Mouse (Mus musculus) CH12.LX (cell line): ENCODE measurements around the gene Taf8. TPM values are rescaled to one million over a fixed set of nuclear protein-coding genes. Genes with fewer than 3 reads are reported as not detected.
"Not testable (repeated sequence)": the region's sequence is repeated elsewhere in the genome, so short reads cannot be mapped to it uniquely, and the experiment has no call there.

Experiments
- DNase-seq: peaks from one replicate; pipeline ENCODE4 v3.0.0-alpha.2; 2013; ENCODE audit errors: extremely low read depth
- H3K27ac ChIP-seq: 2 replicates; pipeline ENCODE4 v1.5.1; 2012; ENCODE audit warnings: low read depth, mild to moderate bottlenecking, control low read depth, moderate library complexity; ENCODE audit not compliant: insufficient read depth
- H3K27me3 ChIP-seq: replicated peaks from 2 replicates; pipeline ENCODE3; 2012; ENCODE audit warnings: inconsistent platforms
- H3K36me3 ChIP-seq, 2 experiments: replicated peaks in 1 of 2; 2 replicates each; pipeline versions ENCODE3 to v1.6.1; 2012; ENCODE audit warnings: inconsistent platforms in 1 of 2, low read length in 1 of 2, mild to moderate bottlenecking in 1 of 2, mixed read lengths in 1 of 2, moderate library complexity in 1 of 2; ENCODE audit not compliant: control insufficient read depth in 1 of 2, insufficient read depth in 1 of 2
- H3K4me1 ChIP-seq, 2 experiments: 2 replicates each; pipeline ENCODE4 v1.6.1; 2012; ENCODE audit warnings: inconsistent platforms in 1 of 2, moderate library complexity in 1 of 2; ENCODE audit not compliant: insufficient read depth in 2 of 2, control insufficient read depth in 1 of 2
- H3K4me2 ChIP-seq: 2 replicates; pipeline ENCODE4 v1.6.1; 2012; ENCODE audit warnings: low read depth, mild to moderate bottlenecking, control low read depth; ENCODE audit not compliant: poor library complexity, insufficient read depth, severe bottlenecking
- H3K4me3 ChIP-seq, 3 experiments: fragments of 150-350 bp in 1 of 3; sonication (generic) in 1 of 3; replicated peaks in 1 of 3; 2 replicates each; pipeline versions ENCODE3 to v1.5.1; 2011 to 2012; ENCODE audit warnings: low read depth in 2 of 3, low read length in 2 of 3, mild to moderate bottlenecking in 2 of 3, moderate library complexity in 2 of 3, control low read depth in 1 of 3, improper control_type of control experiment in 1 of 3, inconsistent platforms in 1 of 3, mixed read lengths in 1 of 3; ENCODE audit not compliant: poor library complexity in 1 of 3
- H3K79me2 ChIP-seq: replicated peaks from 2 replicates; pipeline ENCODE4 v1.6.1; 2012; ENCODE audit warnings: mild to moderate bottlenecking, moderate library complexity; ENCODE audit not compliant: control insufficient read depth, poor library complexity, insufficient read depth, severe bottlenecking; ENCODE audit errors: extremely low read depth
- H3K9ac ChIP-seq: 2 replicates; pipeline ENCODE4 v1.6.1; 2012; ENCODE audit warnings: low read depth, mild to moderate bottlenecking, control low read depth, moderate library complexity; ENCODE audit not compliant: insufficient read depth
- H3K9me3 ChIP-seq: replicated peaks from 2 replicates; pipeline ENCODE3; 2012; ENCODE audit warnings: low read length, inconsistent platforms, mixed read lengths
- CHD2 ChIP-seq: IDR thresholded peaks from 2 replicates; pipeline ENCODE4 v1.6.1; 2011; ENCODE audit warnings: low read length, improper control_type of control experiment
- CTCF ChIP-seq, 2 experiments: IDR thresholded peaks in 1 of 2; conservative IDR thresholded peaks in 1 of 2; 2 replicates each; pipeline ENCODE4 v1.5.1; 2011 to 2012; ENCODE audit warnings: low read depth in 2 of 2, low read length in 2 of 2, improper control_type of control experiment in 1 of 2, inconsistent platforms in 1 of 2, mild to moderate bottlenecking in 1 of 2, moderate library complexity in 1 of 2
- EP300 ChIP-seq: IDR thresholded peaks from 2 replicates; pipeline ENCODE4 v1.6.1; 2011; ENCODE audit warnings: low read length, improper control_type of control experiment
- GABPA ChIP-seq: IDR thresholded peaks from 2 replicates; pipeline ENCODE4 v1.6.1; 2012; ENCODE audit warnings: low read depth, low read length, improper control_type of control experiment, inconsistent platforms; ENCODE audit not compliant: insufficient replicate concordance
- HCFC1 ChIP-seq: IDR thresholded peaks from 2 replicates; pipeline ENCODE4 v1.6.1; 2012; ENCODE audit warnings: low read depth, mild to moderate bottlenecking, inconsistent platforms, low read length, improper control_type of control experiment
- MXI1 ChIP-seq: IDR thresholded peaks from 2 replicates; pipeline ENCODE4 v1.6.1; 2011; ENCODE audit warnings: mild to moderate bottlenecking, low read depth, low read length, improper control_type of control experiment
- MYC ChIP-seq: IDR thresholded peaks from 2 replicates; pipeline ENCODE4 v1.6.1; 2011; ENCODE audit warnings: low read depth, mild to moderate bottlenecking, improper control_type of control experiment, low read length
- NRF1 ChIP-seq: IDR thresholded peaks from 2 replicates; pipeline ENCODE4 v1.6.1; 2014; ENCODE audit warnings: low read depth, mild to moderate bottlenecking, inconsistent platforms, low read length, improper control_type of control experiment, moderate library complexity
- PAX5 ChIP-seq: IDR thresholded peaks from 2 replicates; pipeline ENCODE4 v1.6.1; 2012; ENCODE audit warnings: low read length, inconsistent platforms, mixed read lengths
- POLR2AphosphoS2 ChIP-seq: IDR thresholded peaks from 2 replicates; pipeline ENCODE4 v1.6.1; 2011; ENCODE audit warnings: low read depth, low read length, improper control_type of control experiment
- SIN3A ChIP-seq: IDR thresholded peaks from 2 replicates; pipeline ENCODE4 v1.6.1; 2012; ENCODE audit warnings: low read length, improper control_type of control experiment, inconsistent platforms
- TCF12 ChIP-seq: IDR thresholded peaks from 2 replicates; pipeline ENCODE4 v1.6.1; 2014; ENCODE audit warnings: low read depth, mild to moderate bottlenecking, inconsistent platforms, low read length, improper control_type of control experiment
- UBTF ChIP-seq: IDR thresholded peaks from 2 replicates; pipeline ENCODE4 v1.6.1; 2012; ENCODE audit warnings: low read depth, mild to moderate bottlenecking, inconsistent platforms, low read length, improper control_type of control experiment, moderate library complexity
- USF1 ChIP-seq: IDR thresholded peaks from 2 replicates; pipeline ENCODE4 v1.6.1; 2014; ENCODE audit warnings: low read depth, mild to moderate bottlenecking, inconsistent platforms, low read length, improper control_type of control experiment
- ZC3H11A ChIP-seq: IDR thresholded peaks from 2 replicates; pipeline ENCODE4 v1.6.1; 2012; ENCODE audit warnings: low read depth, mild to moderate bottlenecking, inconsistent platforms, low read length, improper control_type of control experiment
- ZKSCAN1 ChIP-seq: IDR thresholded peaks from 2 replicates; pipeline ENCODE4 v1.6.1; 2012; ENCODE audit warnings: low read depth, inconsistent platforms, low read length, improper control_type of control experiment, borderline replicate concordance
- dilution Hi-C: fragments of 300-500 bp; cut with MboI; formaldehyde crosslinking; loops from 2 replicates; pipeline ENCODE4 v1.14.3; 2020; ENCODE audit warnings: low sequenced_read_pairs; ENCODE audit not compliant: extremely low pct_unique_long_range_greater_than_20kb, extremely low pct_ligation_motif_present
- in situ Hi-C: fragments of 300-500 bp; cut with MboI; formaldehyde crosslinking; loops from 3 replicates; pipeline ENCODE4 v1.14.3; 2019; ENCODE audit warnings: low sequenced_read_pairs, low pct_ligation_motif_present, low pct_unique_long_range_greater_than_20kb, mixed read lengths
- polyA plus RNA-seq: library from polyadenylated mRNA; unstranded; fragments of >175 nt; gene quantifications from 2 replicates; pipeline ENCODE4 v1.2.1, GENCODE M21; 2012; ENCODE audit warnings: low read depth; ENCODE audit not compliant: insufficient read length
- total RNA-seq, 2 experiments: library from RNA; depleted of rRNA; stranded (reverse); fragments of 300-350 nt in 1 of 2; fragments of >200 nt in 1 of 2; gene quantifications; 2 replicates each; pipeline ENCODE4 v1.2.3; 2012 to 2014

The Taf8 gene
- total and polyA plus RNA-seq, 3 experiments = 16.9 to 18.0 (median 17.0) TPM

DNA sequence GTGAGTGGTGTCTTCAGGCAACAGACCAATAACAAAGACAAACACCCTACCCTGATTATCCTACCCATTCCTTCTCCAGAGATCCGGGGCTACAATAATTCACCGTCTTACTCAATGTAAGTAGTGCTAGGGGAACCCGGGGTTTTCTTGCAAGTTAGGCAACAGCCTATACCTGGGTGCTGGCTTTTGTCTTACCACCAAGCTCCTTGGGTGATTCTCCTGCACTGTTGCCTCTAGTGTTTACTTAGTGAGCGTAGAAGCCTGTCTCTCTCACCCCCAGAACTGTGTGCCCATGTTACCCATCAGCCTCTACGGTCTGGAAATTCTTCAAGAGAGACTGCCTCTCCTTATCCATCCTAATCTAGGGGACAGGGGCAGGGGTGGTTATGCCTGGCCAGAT lies 2.1 kb upstream of the Taf8 start:
- H3K4me2 ChIP-seq = no peak overlapping the region
- H3K36me3 ChIP-seq = peaks cover 6 to 18% of the 10 kb centered on the region in 2 experiments
- H3K27ac ChIP-seq = no peak overlapping the region
- no peaks in the 10 kb centered on the region for H3K9me3 ChIP-seq
- no peak for TF ChIP-seq EP300
- TF ChIP-seq PAX5 = no peak
- TF ChIP-seq MXI1 = no peak
- TF ChIP-seq GABPA = no peak
- TF ChIP-seq CHD2 = no peak
- no peak for TF ChIP-seq HCFC1
- peaks cover 0 to 56% of the 10 kb centered on the region in 2 experiments; a peak in 3 of 4 replicates for H3K4me1 ChIP-seq
- H3K27me3 ChIP-seq = peaks cover 10% of the 10 kb centered on the region
- H3K9ac ChIP-seq = no peak overlapping the region
- in situ Hi-C loops = no loop called here
- dilution Hi-C loops = no loop called here
- no peak overlapping the region for H3K4me3 ChIP-seq
- peaks cover 6% of the 10 kb centered on the region; the same call in 1 of the 2 replicates for H3K79me2 ChIP-seq
- no peak for DNase-seq

DNA sequence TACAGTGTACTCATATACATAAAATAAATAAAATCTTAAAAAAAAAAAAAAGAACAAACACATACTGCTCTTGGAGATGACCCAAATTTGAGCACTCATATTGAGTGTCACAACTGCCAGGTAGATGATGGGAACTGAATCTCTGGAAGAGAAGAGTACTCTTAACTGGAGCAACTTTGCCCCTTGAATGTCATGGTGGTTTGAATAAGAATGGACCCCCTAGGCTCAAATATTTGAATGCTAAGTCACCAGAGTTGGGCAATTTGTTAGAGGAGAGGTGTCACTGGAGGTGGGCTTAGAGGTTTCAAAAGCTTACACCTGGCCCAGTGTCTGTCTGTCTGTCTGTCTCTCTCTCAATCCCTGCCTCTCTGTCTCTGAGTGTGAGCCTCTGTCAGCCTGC lies 1.6 kb upstream of the Taf8 start:
- Histone ChIP-seq H3K4me3 (no peak overlapping the region), H3K4me1 (peaks cover 0 to 53% of the 10 kb centered on the region in 2 experiments; a peak in 3 of 4 replicates), H3K4me2 (no peak overlapping the region), H3K36me3 (peaks cover 11 to 23% of the 10 kb centered on the region in 2 experiments), H3K27ac (no peak overlapping the region), H3K9me3 (no peaks in the 10 kb centered on the region), H3K27me3 (peaks cover 10% of the 10 kb centered on the region), H3K79me2 (peaks cover 6% of the 10 kb centered on the region; the same call in 1 of the 2 replicates), H3K9ac (no peak overlapping the region)
- no peak for TF ChIP-seq NRF1
- DNase-seq = no peak
- in situ Hi-C loops = no loop called here
- dilution Hi-C loops = no loop called here

DNA sequence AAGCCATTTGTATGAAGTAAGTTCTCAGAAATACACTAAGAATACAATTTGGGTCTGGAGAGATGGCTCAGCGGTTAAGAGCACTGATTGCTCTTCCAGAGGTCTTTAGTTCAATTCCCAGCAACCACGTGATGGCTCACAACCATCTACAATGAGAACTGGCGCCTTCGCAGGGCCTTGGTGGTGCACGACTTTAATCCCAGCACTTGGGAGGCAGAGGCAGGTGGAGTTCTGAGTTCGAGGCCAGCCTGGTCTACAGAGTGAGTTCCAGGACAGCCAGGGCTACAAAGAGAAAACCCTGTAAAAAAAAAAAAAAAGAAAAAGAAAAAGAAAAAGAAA lies 584 bp upstream of the Taf8 start:
- H3K27ac ChIP-seq, DNase-seq, in situ Hi-C loops, H3K9ac ChIP-seq, H3K27me3 ChIP-seq, dilution Hi-C loops, H3K4me3 ChIP-seq, H3K79me2 ChIP-seq, H3K9me3 ChIP-seq: not testable (repeated sequence)
- Histone ChIP-seq H3K4me2 (0 out of 2 replicates have a peak overlapping the region, but pooled peaks have one; percentile 12), H3K36me3 (peaks cover 19 to 32% of the 10 kb centered on the region in 2 experiments), H3K4me1 (peaks cover 0 to 45% of the 10 kb centered on the region in 2 experiments; a peak in 3 of 4 replicates)

DNA sequence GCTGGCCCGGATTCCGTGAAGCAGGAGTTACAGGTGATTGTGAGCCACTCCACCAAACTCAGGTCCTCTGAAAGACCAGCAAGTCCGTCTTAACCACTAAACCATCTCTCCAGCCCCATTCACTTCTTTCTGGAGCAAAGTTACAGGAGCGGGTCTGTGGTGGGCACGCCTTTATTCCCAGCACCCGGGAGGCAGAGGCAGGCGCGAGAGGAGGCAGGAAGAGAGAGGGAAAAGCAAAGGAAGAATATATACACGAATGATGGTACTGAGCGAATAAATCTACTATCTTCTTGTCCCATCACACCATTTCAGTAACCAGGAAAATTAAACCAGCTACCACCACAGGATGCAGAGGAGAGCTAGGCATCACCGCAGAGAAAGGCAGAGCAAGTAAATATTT lies 561 bp downstream of the Taf8 start:
- peaks cover 26 to 40% of the 10 kb centered on the region in 2 experiments for H3K36me3 ChIP-seq
- H3K4me1 ChIP-seq = peaks cover 0 to 35% of the 10 kb centered on the region in 2 experiments; a peak in 3 of 4 replicates
- peaks cover 7% of the 10 kb centered on the region for H3K27me3 ChIP-seq
- in situ Hi-C loops (no loop called here), dilution Hi-C loops (no loop called here)
- H3K4me3 ChIP-seq = peak overlapping the region; percentile 74 to 90 (median 79)
- no peak for TF ChIP-seq MYC
- TF ChIP-seq UBTF = no peak
- TF ChIP-seq ZKSCAN1 = no peak
- TF ChIP-seq CTCF (conservative IDR thresholded peaks at IDR 0.05 in 1 of 2, IDR thresholded peaks at IDR 0.05 in 1 of 2; ENCODE audit: low read depth in 2 of 2, low read length in 2 of 2) = no peak
- no peak for TF ChIP-seq TCF12
- no peak for TF ChIP-seq NRF1
- no peak for TF ChIP-seq POLR2AphosphoS2
- TF ChIP-seq ZC3H11A = no peak
- no peak for TF ChIP-seq SIN3A
- no peak for TF ChIP-seq USF1
- H3K27ac ChIP-seq = no peak overlapping the region
- H3K79me2 ChIP-seq = peaks cover 6% of the 10 kb centered on the region; the same call in 1 of the 2 replicates
- DNase-seq = no peak
- no peaks in the 10 kb centered on the region for H3K9me3 ChIP-seq
- H3K4me2 ChIP-seq = peak overlapping the region; percentile 94
- H3K9ac ChIP-seq = peak overlapping the region; percentile 87
